Mouse (Mus musculus): ENCODE data around the gene Zfp551. TPM values are rescaled to one million over a fixed set of nuclear protein-coding genes. Genes with fewer than 3 reads are reported as not detected.

Gene Zfp551
- 1.5 and 1.9 TPM in 2 replicates for total RNA-seq (2017)

GRCm38 (mm10) chr7:12422245-12422849 lies at the start of gene Zfp551:
Gene Zfp551, minus strand, starts transcription at chr7:12422751.
- 0 out of 2 replicates have a peak, but pooled peaks have one; percentile 23 for ATAC-seq (ENCODE audit: extremely low read depth, insufficient number of reproducible peaks, low FRiP score, poor library complexity, severe bottlenecking)

- ATAC-seq (ENCODE audit: extremely low read depth, insufficient number of reproducible peaks, low FRiP score, poor library complexity, severe bottlenecking) = no peak
Measured at GRCm38 (mm10) chr7:12422855-12423254, 304 bp upstream of the Zfp551 start.

GRCm38 (mm10) chr7:12421741-12422140 lies 810 bp downstream of the Zfp551 start:
- ATAC-seq (ENCODE audit: extremely low read depth, insufficient number of reproducible peaks, low FRiP score, poor library complexity, severe bottlenecking) = no peak

- no peak for ATAC-seq (ENCODE audit: extremely low read depth, insufficient number of reproducible peaks, low FRiP score, poor library complexity, severe bottlenecking)
Measured at GRCm38 (mm10) chr7:12369173-12369572, 53.4 kb downstream of the Zfp551 start, which contains the start of gene Vmn1r84. Gene Vmn1r84, minus strand, starts transcription at chr7:12369273.

Other genes starting within 250 kb of the Zfp551 start
- not detected in 2 replicates for gene Vmn1r80, start 233.5 kb downstream of the Zfp551 start, total RNA-seq (2017)
- gene Vmn1r81, start 154.5 kb downstream of the Zfp551 start, total RNA-seq (2017) = 0.93 TPM in 1 of 2 replicates, not detected in the other
- gene Vmn1r82, start 122.3 kb downstream of the Zfp551 start, total RNA-seq (2017) = 0.12 TPM in 1 of 2 replicates, not detected in the other
- gene Vmn1r83, start 93.3 kb downstream of the Zfp551 start, total RNA-seq (2017) = not detected in 2 replicates
- not detected in 2 replicates for gene Vmn1r84, start 53.5 kb downstream of the Zfp551 start, total RNA-seq (2017)
- 10.2 and 11.5 TPM in 2 replicates for gene Zfp606, start 55.5 kb upstream of the Zfp551 start, total RNA-seq (2017)
- gene 2900092C05Rik, start 89.8 kb upstream of the Zfp551 start, total RNA-seq (2017) = not detected in 2 replicates
- gene Vmn2r53, start 186.0 kb upstream of the Zfp551 start, total RNA-seq (2017) = 0.12 TPM in 2 replicates
- not detected in 2 replicates for gene Vmn2r54, start 217.6 kb upstream of the Zfp551 start, total RNA-seq (2017)